In genomic region chr6:91864595-91864994, GRCm38 (mm10) we compare ENCODE assay signal across 26 mouse cellular contexts. TPM values are rescaled to one million over a fixed set of nuclear protein-coding genes. Genes with fewer than 3 reads are reported as not detected.
A peak's percentile ranks its signal among the peaks of the same experiment; 100 is the strongest.
DNase-seq lines count a peak whose midpoint lies in the region.
"Had no signal": no experiment of that assay in that cellular context is flagged by ENCODE, and none has a peak within 500 bp of the region (broad histone marks: within the 10 kb centered on the region; RNA-seq: fewer than 3 reads in every experiment).

No protein-coding gene starts in this region.

- no peaks in the 10 kb centered on the region for H3K27me3 ChIP-seq in embryonic facial prominence, embryonic 10.5 days (replicated peaks; ENCODE audit: low read depth, poor library complexity, severe bottlenecking)
- H3K27me3 ChIP-seq: embryonic facial prominence, embryonic 13.5 days had no signal

- H3K27ac ChIP-seq in embryonic facial prominence, embryonic 10.5 days (replicated peaks): no peak overlapping the region
- H3K27ac ChIP-seq: embryonic facial prominence, embryonic 13.5 days; heart, adult 2 months; liver, embryonic 12.5 days; stomach, postnatal 0 days had no signal

- H3K4me1 ChIP-seq in embryonic facial prominence, embryonic 10.5 days: no peaks in the 10 kb centered on the region
- H3K4me1 ChIP-seq: embryonic facial prominence, embryonic 13.5 days; heart, embryonic 12.5 days; liver, embryonic 12.5 days had no signal

- WGBS in embryonic facial prominence, embryonic 10.5 days: 76% methylated on average over 5 of the region's 5 CpGs

- intact Hi-C loops in left cerebral cortex, postnatal 36 days (cut with DNase I): no loop called here

- H3K4me3 ChIP-seq in embryonic facial prominence, embryonic 10.5 days: no peak overlapping the region
- H3K4me3 ChIP-seq: embryonic facial prominence, embryonic 13.5 days; heart, adult 2 months; heart, embryonic 12.5 days; liver, embryonic 12.5 days had no signal

- no peaks in the 10 kb centered on the region for H3K36me3 ChIP-seq in embryonic facial prominence, embryonic 10.5 days (replicated peaks)
- H3K36me3 ChIP-seq: embryonic facial prominence, embryonic 13.5 days; heart, embryonic 12.5 days; liver, embryonic 12.5 days had no signal

- no peaks in the 10 kb centered on the region for H3K9me3 ChIP-seq in embryonic facial prominence, embryonic 10.5 days
- H3K9me3 ChIP-seq: liver, embryonic 12.5 days had no signal

- peak; percentile 52 for DNase-seq in CD4-positive, CD25-positive, alpha-beta regulatory T cell, adult 2 months (ENCODE audit: low read depth, low spot score)
- peak; percentile 55 for DNase-seq in T-cell, adult 2 months (ENCODE audit: low spot score)
- DNase-seq in naive thymus-derived CD4-positive, alpha-beta T cell, adult 2 months (ENCODE audit: low read depth): peak; percentile 61
- peak; percentile 52 for DNase-seq in thymus, postnatal 14 days
- DNase-seq in adrenal gland, adult (ENCODE audit: inconsistent age in 2 of 2, low spot score in 1 of 2): no peak
- DNase-seq in left cerebral cortex, postnatal 36 days (ENCODE audit: low spot score in 2 of 2): no peak
- no peak for DNase-seq in frontal cortex, postnatal 25 days (ENCODE audit: low spot score in 2 of 2)
- DNase-seq in embryonic facial prominence, embryonic 10.5 days (ENCODE audit: low spot score): no peak
- DNase-seq: adrenal gland, adult 2 months; cerebellum, adult 8-10 months; cerebellum, postnatal 25 days; embryo, embryonic 11 days; heart, adult 2 months; heart, postnatal 10 days; kidney, adult 11 months; kidney, postnatal 14 days; liver, postnatal 0 days; midbrain, embryonic 14.5 days; right cerebral cortex, postnatal 25 days had no signal

RNA-seq across cellular contexts. Expression of gene Ccdc174, which starts 13.3 kb away (rescaled TPM):
- 10 to 100 TPM; 18.7 to 27.1 TPM for total RNA-seq in left cerebral cortex, postnatal 36 days (2021)
- polyA plus RNA-seq in embryonic facial prominence, embryonic 10.5 days (2016; fragmentation: Nextera tagmentation; extraction: Ambion mirVana): 36.2 and 38.3 TPM in 2 replicates

RNA-seq across cellular contexts. Expression of gene Grip2, which starts 37.5 kb away (rescaled TPM):
- total RNA-seq in left cerebral cortex, postnatal 36 days (2021): 10 to 100 TPM; 15.6 to 20.5 TPM
- polyA plus RNA-seq in embryonic facial prominence, embryonic 10.5 days (2016; fragmentation: Nextera tagmentation; extraction: Ambion mirVana): 0.14 and 0.29 TPM in 2 replicates
- total RNA-seq: MEL; monocyte, adult 5-6 weeks; neutrophil, adult 5-6 weeks had no signal
- polyA plus RNA-seq: liver, postnatal 0 days had no signal

RNA-seq across cellular contexts. Expression of gene 4930590J08Rik, which starts 38.0 kb away (rescaled TPM):
- total RNA-seq in left cerebral cortex, postnatal 36 days (2021): 1 to 10 TPM; 2.6 to 3.2 TPM
- 0.47 and 0.51 TPM in 2 replicates for polyA plus RNA-seq in embryonic facial prominence, embryonic 10.5 days (2016; fragmentation: Nextera tagmentation; extraction: Ambion mirVana)
- total RNA-seq: monocyte, adult 5-6 weeks had no signal

Comparison
In these comparisons a context has a peak if more than half of its experiments do, and no peak if none do; other contexts are left out.
1. DNase-seq: peak in CD4-positive, CD25-positive, alpha-beta regulatory T cell, adult 2 months (single experiment), T-cell, adult 2 months (single experiment), naive thymus-derived CD4-positive, alpha-beta T cell, adult 2 months (single experiment) and thymus, postnatal 14 days (single experiment); none in adrenal gland, adult (0 of 2), left cerebral cortex, postnatal 36 days (0 of 2), frontal cortex, postnatal 25 days (0 of 2) and embryonic facial prominence, embryonic 10.5 days (single experiment).